Mouse (Mus musculus) erythroblast, embryonic 14.5 days (primary cell): ENCODE measurements around the gene Cul4b.

Experiments
- GATA1 ChIP-seq: IDR thresholded peaks from 2 replicates; pipeline ENCODE4 v1.6.1; 2012; ENCODE audit warnings: low read length, inconsistent platforms, mixed read lengths
- TAL1 ChIP-seq: IDR thresholded peaks from 3 replicates; pipeline ENCODE4 v1.6.1; 2012; ENCODE audit warnings: low read length, inconsistent platforms, mixed read lengths

GRCm38 (mm10) chrX:38600995-38601369 is 25.0 kb upstream of the Cul4b start:
- TF ChIP-seq GATA1 (no peak), TAL1 (no peak)
